Mouse (Mus musculus) adrenal gland, postnatal 36 days (tissue): Measurements from ENCODE around the gene Btg1. TPM values are rescaled to one million over a fixed set of nuclear protein-coding genes. Genes with fewer than 3 reads are reported as not detected.

Experiments used
- DNase-seq, 2 experiments: peaks; one replicate each; pipeline ENCODE4 v3.0.0; 2021; ENCODE audit warnings: mixed read lengths in 1 of 2
- total RNA-seq, 2 experiments: library from RNA; stranded (reverse); gene quantifications; 2 replicates each; pipeline ENCODE4 v1.2.3; 2021

The Btg1 gene
- total RNA-seq, 2 experiments from 2014 or later, result 131 to 248 TPM

DNA sequence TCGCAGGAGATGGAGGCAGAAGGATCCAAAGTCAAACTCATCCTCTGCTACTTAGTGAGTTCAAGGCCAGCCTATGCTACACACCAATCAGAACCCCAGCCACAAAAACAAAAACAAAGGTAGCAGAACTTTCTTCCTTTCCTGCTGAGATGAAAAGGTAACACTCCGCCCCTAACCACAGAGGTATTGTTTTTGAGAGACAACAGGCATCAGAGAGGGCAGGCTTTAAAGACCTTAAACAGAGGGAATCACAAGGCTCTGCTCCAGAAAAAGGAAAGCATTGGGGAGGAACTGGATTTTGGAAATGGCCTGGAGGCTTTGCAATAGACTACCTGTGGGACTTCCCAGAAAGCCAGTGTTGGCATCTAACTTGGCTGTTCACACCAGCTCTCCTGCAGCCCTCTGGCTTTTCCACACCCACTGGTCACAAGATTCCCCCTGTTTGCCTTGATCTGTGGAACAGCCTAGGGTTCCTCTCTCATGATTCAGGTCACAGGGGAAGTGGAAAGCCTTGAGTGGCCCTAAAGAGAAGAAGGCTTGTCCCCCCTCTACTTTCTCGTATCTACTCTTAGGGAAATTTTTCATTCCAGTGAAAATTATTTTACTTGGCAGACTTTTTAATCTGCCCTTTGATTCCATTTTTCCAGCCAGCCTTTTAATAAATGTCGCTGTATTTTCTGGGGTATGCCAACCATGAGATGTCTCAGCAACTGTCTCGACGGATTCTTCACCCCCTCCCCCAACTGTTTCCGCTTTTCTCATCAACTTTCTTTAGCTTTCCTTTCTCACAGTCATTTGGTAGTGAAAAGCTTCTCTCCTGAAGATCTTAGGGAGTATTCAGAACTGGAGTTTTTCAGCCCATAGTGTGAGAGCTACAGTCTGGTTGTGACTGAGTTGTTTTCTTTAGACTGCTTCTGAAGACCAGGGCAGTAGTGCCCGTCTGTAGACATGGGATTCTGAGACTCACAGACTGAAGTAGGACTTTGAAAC, 7.2 kb upstream of the Btg1 start:
- DNase-seq, result no peak

DNA sequence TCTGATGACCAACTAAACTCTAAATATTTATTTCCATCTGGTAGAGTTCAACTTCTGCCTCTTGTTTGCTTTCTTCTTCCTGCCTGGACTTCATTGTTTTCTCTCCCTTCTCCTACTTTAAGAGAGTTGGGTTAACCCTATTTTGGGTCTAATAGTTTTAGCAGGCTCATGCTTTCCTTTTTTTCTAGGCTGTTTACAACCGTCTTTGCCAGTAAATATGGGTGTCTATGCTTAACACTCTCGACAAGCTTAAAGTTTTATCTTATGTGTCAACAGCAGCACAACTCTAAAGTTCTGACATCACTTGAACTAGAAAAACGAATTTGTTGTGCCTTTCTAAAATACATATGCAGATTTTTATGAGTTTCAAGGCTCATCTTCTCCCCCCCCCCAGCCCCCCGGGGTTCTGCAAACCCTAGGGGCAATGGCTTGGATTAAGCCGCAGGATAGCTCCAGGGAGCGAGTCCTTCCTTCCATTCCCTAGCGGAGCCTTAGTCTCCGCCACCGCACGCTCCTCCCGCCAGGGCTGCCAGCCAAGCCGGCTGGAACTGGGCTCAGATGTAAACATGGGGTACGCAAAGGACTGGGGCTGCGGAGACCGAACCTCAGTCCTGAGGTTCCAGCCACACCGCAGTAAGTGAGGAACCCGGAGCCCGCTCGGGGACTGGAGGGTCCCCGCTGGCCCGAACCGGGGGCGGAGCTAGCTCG, 651 bp upstream of the Btg1 start:
- no peak for DNase-seq

DNA sequence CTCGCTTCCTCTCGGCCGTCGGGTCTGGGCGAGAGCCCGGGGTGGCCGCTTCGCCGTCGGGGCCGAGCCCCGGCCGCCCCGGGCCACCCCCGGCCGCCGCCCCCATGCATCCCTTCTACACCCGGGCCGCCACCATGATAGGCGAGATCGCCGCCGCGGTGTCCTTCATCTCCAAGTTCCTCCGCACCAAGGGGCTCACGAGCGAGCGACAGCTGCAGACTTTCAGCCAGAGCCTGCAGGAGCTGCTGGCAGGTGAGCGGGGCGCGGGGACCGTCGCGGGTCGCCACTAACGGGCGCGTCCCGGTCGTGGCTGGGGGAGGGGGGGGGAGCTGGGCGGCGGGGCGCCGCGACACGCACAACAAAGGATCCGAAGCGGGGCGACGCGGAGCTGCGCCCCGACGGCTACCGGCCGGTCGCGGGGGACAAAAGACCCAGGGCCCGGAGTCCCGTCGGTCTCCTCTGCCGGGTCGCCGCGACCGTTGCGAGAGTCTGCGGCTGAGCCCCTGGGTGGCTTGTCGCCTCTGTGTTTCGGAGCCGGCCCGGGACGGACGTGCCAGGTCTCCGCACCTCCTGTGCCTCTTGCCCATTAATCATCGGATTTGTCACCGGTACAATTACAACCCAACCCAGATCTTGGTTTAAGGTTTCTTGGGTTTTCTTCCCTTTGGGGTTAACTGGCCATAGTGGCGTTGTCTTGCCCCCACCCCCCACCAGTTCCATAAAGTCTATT, 580 bp downstream of the Btg1 start:
- DNase-seq, result peak; percentile 35 to 55

DNA sequence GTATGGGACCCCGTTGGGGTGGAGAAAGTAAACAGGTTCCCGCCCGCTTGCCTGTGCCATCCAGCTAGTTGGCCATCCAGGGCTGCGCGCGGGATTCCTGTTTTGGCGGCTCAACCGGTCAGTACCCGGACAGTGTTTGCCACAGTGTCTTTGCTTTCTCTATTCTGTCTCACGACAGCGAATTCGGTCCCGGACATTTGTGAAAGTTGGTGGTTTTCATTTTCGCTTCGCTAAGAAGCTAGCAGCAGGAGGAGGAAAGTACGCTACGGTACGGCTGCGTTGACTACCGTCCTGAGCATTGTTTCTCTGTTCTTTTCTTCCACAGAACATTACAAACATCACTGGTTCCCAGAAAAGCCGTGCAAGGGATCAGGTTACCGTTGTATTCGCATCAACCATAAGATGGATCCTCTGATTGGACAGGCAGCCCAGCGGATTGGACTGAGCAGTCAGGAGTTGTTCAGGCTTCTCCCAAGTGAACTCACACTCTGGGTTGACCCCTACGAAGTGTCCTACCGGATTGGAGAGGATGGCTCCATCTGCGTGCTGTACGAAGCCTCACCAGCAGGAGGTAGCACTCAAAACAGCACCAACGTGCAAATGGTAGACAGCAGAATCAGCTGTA, 1.3 kb downstream of the Btg1 start:
- peak; percentile 76 to 81 for DNase-seq

DNA sequence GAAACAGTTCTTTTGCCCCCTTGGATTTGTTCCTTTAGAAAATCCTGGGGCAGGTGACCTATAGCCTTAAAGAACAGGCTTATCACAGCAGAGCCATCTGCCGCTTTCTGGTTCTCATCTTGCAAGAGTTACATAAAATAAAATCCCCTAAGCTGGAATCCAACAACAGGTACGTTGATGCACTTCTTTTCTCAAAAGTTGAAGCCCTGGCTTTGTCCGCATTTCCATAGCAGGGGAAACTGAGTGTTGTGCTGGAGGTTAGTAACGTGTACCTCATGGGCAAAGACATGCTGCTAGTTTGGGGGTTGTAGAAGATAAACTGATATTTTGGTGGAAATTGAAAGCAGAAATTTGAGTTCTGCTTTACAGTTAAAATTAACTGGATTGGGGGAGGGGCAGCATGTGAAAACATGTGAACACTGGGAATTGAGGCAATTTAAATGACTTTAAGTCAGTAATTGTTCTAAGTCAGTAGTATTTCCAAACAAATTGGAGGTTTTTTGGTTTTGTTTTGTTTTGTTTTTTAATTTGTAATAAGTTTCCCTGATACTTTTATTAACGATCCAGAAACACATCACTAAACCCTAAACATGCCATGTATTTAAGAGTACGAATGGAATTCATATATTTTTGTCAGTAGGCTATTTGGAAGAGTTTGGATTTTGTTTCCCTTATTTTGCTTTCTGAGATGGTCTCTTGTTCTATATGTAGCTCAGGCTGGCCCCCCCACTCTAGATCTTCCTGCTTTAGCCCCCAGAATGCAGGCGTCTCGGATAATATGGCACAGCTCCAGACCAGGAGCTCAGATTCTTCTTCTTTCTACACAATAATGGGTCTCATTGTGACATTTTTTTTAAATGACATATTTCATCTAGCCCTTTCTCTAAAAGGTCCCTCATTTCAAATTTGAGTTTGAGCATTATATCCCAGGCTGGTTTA, 3.4 kb downstream of the Btg1 start:
- no peak for DNase-seq

DNA sequence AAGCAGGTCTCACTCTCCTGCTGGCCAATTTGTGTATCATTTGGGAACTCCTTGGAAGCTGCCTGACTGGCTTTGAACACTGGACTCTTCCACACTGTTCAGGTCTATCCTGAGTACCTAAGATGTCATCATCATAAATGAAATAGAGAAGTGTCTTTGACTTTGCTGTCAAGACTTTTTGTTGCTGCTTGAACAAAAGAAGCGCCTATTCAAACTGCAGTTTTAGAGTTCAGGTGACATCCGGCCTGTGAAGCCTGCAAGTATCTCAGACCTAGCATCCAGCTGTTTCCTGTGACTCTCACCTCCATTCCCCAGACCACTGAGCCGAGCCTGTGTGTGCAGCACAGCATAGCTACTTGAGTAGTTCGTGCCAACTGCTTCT, 4.1 kb downstream of the Btg1 start:
- peak in 1 of 2 experiments; percentile 45 for DNase-seq

DNA sequence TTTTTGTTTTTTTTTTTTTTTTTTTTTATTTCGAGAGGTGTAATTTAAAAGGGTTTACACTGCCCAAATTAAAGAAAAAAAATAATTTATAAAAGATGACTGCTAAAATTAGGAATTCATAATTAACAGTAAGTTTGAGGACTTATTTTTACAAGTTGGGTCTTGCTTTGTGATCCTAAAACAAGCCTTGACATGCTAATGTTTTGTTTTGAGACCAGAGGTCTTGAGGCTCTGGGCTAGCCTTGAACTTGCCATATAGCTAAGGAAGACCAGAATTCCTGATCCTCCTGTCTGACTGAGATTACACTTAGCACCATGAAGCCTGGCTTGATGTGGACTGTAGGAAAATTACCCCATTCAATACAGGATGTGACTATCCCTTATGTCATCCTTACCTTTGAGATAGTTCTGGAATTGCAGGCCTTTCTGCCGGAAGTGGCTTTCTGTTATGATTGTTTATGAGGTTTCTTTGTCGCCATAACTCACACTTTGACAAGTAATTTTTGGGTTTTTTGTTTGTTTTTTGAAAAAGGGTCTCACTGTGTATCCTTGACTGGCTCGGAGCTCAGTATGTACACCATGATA, 4.6 kb downstream of the Btg1 start:
- DNase-seq, result no peak

DNA sequence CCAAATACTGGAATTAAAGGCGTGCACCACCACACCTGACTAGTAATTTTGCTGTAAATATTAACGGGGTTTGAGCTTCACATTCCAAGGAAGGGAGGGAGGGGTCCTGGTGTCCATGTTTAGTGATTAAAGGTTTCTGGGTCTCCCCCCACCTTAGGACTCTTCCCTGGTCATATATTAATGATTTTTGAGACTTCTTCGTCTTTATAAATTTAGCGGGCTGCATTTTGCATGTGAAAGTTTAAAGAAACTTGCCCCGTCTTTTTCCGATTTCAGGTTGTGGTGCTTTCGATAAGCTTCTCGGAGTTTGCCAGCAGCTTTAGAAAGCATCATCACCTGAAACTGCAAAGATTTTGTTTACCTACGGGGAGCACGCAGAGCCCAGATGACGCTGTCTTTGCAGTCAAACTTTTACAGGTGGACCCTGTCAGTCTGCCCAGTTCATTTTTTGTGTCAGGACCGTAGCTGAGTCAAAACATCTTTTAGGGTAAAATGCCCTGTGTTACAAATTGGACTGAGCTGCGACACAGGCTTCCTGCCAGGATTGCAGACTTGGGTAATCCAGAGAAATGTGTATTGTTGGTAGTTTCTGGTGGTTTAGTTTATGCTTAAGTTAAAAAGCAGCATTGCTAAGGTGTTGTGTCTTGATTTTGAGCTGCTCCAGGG, 5.3 kb downstream of the Btg1 start:
- peak in 1 of 2 experiments; percentile 61 for DNase-seq

DNA sequence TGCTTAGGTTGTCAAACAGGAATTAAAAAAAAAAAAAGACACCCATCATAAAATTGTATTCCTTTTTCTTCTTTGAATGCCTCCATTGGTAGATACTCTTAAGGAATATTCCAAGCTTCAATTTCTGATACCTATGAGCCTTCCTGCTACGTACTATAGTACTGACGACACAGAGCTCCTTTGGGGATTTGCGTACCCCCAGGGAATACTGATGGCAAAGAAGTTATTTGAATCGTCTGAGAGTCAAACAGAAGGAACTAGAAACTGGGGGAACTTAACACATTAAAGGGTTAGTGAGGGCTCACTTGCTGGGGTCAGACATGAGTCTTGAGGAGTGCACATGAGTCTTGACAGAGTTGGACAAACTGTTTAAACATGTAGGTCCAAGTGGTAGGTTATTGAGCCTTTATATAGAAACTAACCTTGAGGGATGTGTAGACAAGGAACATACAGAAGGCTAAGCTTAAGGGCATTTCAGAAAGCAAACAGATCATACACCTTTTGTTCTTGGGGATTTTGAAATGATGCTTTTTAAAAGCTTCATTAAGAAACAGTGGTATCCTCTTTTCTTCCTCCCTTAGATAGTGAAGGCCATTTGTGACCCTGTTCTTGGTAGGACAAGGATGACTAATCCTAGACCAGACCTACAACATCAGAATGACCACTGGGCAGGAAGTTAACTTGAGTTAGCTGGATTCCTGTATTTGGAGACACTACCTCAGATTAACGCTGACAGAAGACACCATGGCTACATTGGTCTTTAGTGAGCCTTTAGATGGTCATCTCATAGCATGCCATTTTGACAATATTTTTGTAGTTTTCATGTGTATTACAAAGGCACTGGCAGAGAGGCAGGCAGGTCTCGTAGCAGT, 6.2 kb downstream of the Btg1 start:
- no peak for DNase-seq

DNA sequence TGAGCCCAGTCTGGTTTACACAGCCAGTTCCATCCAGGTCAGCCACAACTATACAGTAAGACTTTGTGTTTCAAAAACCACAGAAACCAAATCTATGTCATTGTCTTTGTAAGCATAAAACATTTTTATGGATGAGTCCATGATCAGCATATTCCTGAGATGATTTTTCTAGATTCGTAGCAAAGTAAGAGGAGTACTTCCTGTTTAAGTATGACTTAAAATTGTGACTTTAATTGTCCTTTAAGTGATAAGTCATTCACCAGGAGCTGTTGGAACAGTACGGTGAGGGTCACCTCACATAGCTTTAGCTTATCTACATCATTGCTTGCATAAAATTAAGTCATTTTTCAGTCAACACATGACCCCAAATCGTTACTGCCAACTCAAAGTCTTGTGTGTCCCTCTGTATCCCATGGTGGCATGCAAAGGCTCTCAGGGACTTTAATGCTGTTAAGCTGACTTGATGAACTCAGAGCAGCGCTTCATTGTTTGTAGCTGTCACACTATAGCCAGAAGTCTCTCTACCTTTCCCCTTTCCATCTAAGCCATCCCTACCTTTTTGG, 6.9 kb downstream of the Btg1 start:
- no peak for DNase-seq

DNA sequence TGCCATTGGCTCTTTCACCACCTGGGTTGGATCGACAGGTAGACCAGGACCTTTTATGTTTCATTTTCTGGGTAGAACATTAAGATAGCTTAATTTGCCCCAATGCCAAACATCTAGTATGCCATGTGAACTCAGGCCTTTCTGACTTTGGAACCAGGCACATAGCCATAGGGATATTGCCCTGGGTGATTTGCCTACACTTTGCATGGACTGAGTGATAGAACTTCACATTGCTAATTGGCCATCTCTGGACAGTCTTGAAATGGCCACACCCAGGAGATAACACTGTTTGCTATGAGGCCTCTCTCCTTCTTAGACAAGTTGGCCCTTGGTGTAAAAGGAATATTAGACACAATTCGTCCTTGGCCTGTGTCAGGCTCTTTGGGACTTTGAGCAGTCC, 7.6 kb downstream of the Btg1 start:
- DNase-seq, result no peak

DNA sequence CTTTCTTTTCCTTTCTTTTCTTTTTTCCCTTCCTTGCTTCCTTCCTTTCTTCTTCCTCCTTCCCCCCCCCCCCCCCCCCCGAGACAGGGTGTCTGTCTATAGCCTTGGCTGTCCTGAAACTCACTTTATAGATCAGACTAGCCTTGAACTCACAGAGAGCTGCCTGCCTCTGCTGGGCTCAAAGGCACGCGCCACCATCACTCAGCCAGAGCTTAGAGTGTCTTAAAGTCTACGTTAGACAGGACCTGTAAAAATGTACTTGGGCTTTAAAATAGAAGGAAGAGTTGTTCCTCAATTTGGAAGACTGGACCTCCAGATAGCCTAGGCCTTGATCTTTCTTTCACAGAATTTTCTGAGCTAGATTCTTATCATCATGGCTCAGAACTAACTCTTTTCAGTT, 8.3 kb downstream of the Btg1 start:
- no peak for DNase-seq

DNA sequence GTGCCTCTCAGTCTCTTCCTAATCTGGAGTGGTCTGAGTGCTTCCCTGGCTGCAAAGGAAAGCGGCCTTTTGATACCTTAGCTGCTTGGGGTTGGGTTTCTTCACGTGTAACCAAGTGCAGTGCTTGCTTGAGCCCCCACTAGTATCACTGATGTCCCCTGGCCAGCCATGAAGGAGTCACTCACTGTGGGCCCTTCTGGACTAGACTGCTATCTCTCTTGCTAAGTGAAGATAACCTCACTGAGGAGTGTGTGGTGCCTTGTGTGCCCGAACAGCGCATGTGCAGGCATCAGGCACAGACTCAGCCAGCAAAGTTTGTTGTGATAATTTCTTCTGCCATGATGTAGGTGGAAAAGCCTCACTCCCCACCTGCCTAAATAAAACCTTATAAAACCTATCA, 8.9 kb downstream of the Btg1 start:
- DNase-seq, result no peak

DNA sequence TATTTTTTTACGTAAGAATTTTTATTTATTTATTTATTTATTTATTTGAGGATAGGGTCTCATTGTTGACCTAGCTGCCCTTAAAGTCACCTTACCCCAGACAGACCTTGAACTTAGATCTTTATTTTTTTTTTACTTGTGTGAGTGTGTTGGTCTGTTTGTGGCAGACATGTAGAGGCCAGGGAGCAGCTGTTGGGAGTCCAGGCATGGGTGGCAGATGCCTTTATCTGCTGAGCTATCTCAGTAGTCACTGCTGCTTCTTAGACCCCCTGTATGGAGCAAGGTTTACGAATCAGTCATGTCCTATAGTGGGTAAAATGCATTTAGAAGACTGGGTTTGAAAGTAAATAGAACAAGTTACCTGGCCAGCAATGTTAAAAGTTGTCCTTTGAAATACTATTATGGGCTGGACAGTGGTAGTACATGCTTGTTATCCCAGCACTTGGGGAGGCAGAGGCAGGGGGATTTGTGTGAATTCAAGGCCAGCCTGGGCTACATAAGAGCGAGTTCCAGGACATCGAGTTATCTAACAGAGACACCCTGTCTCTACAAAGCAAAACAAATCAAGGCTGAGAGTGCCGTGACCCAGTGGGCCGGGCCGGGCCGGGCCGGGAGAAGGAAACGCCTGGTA, 9.4 kb downstream of the Btg1 start:
- no peak for DNase-seq

DNA sequence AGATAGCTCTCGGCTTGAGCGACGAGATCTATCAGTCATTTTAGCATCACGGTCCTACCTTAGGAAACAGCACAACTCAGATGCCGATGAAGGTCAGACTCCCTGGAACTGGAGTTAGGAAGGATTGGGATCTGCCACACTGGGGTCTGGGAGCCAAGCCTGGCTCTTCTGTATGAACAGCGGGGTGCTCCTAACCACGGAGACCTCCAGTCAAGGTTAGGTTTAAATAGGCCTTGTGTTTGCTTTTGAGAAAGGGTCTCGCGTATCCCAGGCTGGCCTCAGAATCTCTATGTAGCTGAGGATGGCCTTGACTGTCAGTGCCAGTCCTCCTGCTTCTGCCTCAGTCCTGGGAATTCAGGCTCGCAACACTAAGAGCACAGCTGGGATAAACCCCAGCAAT, 10.5 kb downstream of the Btg1 start:
- DNase-seq, result no peak

DNA sequence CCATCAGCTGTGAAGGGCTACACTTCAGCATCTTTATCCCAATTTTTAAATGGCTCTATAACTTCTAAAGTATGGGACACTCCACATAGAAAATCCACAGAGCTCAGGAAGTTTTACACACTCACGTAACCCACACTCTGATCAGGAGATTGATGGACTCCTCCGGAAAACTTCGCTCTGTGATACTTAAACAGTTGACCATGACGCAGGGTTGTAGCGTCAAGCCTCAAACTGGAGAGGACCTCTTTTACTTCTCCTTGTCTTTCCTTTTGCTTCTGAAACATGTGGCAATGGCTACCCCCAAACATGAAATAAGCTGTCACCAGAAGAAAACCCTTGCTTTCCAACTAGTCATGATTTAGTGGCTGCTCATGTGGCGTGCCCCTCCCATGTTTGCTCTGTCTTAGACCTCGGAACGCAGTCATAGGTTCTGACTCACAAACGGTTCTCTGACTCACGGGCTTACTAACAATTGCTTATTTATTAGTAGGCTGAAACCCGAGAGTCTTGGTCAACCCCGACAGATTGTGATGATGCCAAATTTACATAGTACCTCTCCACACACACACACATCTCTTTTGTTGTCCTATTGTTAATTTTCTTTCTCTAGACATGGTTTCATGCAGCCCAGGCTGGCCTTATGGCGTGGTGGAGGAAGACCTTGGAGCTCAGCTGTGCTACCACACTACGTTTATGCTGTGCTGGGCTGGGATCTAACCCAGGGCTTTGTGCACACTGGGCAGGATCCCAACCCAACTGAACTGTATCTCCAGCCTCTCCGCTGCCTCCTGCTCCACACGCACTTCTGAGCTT, 11.5 kb downstream of the Btg1 start:
- DNase-seq, result peak; percentile 77 to 80

DNA sequence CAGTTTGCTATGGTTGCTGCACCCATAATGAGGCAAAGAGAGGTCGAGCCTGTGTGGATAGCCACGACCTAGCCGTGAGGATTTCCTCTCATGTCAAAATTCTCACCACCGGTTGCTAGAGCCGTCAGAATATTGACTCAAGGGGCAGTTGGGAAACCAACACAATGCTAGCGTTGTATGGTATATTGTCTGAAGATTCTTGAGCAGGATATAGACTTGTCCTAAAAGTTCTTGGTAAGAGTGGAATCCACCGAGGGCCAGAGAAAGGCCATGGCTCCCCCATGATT, 12.1 kb downstream of the Btg1 start:
- no peak for DNase-seq

DNA sequence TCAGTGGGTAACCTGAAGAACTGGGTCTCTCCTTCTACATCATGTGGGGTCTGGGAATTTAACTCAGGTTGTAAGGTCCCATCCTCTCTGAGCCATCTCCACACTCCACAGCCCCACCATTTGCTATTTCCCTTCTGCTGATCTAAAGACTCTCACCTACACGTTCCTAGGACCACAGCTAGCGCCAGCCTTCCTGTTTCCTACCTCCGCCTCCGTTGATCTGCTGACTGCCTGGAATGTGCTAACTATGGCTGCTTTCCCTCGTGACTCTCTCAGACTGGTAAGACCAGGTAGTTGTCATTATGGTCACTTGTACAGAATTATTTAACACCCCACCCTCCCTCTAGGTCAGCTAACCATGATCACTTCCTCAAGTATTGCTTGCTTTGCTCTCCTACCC, 13.3 kb downstream of the Btg1 start:
- no peak for DNase-seq
